Mouse (Mus musculus) olfactory bulb, adult 2 months (tissue): ENCODE data around the gene Gm10320.

Source experiments
- CTCF ChIP-seq: fragments of 200-500 bp; IDR thresholded peaks from 2 replicates; pipeline ENCODE4 v1.5.1; 2012; ENCODE audit warnings: low read depth, mild to moderate bottlenecking, low read length, moderate library complexity; ENCODE audit not compliant: insufficient read depth
- POLR2A ChIP-seq: fragments of 200-500 bp; IDR thresholded peaks from 2 replicates; pipeline ENCODE4 v1.6.1; 2012; ENCODE audit warnings: mild to moderate bottlenecking, low read depth, low read length, moderate library complexity; ENCODE audit not compliant: insufficient read depth

- TF ChIP-seq CTCF, result no peak
- TF ChIP-seq POLR2A, result no peak
Measured at GRCm38 (mm10) chr13:98506496-98506895, 14.7 kb upstream of the Gm10320 start.
